Mouse (Mus musculus): Measurements from ENCODE around the gene Tchh.
A peak's percentile ranks its signal among the peaks of the same experiment; 100 is the strongest.
"Not testable (repeated sequence)": the region's sequence is repeated elsewhere in the genome, so short reads cannot be mapped to it uniquely, and the experiment has no call there.

The Tchh gene

GRCm38 (mm10) chr3:93493992-93494391 is 51.9 kb downstream of the Tchh start:
- DNase-seq (ENCODE audit: extremely low spot score): peak; percentile 59

GRCm38 (mm10) chr3:93494774-93495173 is 52.6 kb downstream of the Tchh start:
- not testable (repeated sequence) for DNase-seq (ENCODE audit: extremely low spot score)

GRCm38 (mm10) chr3:93497131-93497530 is 55.0 kb downstream of the Tchh start:
- no peak for DNase-seq (ENCODE audit: extremely low spot score)

All from embryo, embryonic 9.5 days (tissue).